Mouse (Mus musculus) cerebellum, adult (tissue): ENCODE measurements around the gene Calhm3.

Experiments used
- ATAC-seq: cut with Nextera tagmentation; 2 replicates; pipeline ENCODE4 v1.9.2; 2017; ENCODE audit warnings: mild to moderate bottlenecking, moderate library complexity, mixed read lengths; ENCODE audit not compliant: insufficient number of reproducible peaks, low FRiP score, low TSS enrichment

Calhm3 gene

GRCm38 (mm10) chr19:47128835-47129234 lies 28.7 kb downstream of the Calhm3 start:
- no peak for ATAC-seq

GRCm38 (mm10) chr19:47128164-47128563 lies 29.4 kb downstream of the Calhm3 start:
- ATAC-seq = no peak

- no peak for ATAC-seq
Measured at GRCm38 (mm10) chr19:47122802-47123201, 34.8 kb downstream of the Calhm3 start.

GRCm38 (mm10) chr19:47121054-47121453 lies 36.5 kb downstream of the Calhm3 start:
- no peak for ATAC-seq

GRCm38 (mm10) chr19:47118634-47119033 lies 38.9 kb downstream of the Calhm3 start:
- ATAC-seq = no peak

DNA sequence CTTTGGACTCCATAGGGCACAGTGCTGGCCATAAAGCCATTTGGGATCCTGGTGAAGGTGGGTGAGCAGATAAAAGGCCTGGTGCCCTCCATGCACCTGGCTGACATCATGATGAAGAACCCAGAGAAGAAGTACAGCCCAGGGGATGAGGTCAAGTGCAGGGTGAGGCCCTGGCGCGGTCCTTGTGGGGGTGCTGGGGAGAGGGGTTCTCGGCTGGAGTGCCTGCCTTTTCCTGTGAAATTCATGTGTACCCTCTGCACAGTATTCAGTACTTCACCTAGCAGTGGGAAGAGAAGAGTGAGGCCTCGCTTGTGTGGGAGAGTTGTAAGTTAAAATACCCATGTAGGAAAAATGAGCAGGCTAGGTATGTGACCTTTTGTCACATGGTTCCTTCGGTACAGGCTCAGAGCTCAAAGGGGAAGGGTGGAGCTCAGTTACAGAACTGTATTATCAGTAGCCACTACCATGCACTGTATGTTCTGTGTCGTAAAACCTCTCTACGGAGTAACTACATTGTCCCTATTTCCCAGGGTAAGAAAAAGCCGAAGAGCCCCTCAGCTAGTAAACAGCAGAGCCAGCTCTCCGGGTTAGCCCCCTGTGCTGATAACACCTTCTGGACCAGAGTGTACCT lies 52.8 kb downstream of the Calhm3 start:
- no peak for ATAC-seq
